Mouse (Mus musculus) forebrain, embryonic 14.5 days (tissue): ENCODE measurements around the gene Gm6020. TPM values are rescaled to one million over a fixed set of nuclear protein-coding genes. Genes with fewer than 3 reads are reported as not detected.

Source experiments
- ATAC-seq: fragments of 200-750 bp; cut with Nextera tagmentation; 2 replicates; pipeline ENCODE4 v1.8.0; 2017; ENCODE audit warnings: mild to moderate bottlenecking, moderate library complexity
- DNase-seq: peaks from one replicate; pipeline ENCODE4 v3.0.0-alpha.2; 2015; ENCODE audit warnings: low spot score
- H3K27ac ChIP-seq: fragments of 300-500 bp; sonication (generic); 2 replicates; pipeline ENCODE4 v1.5.1; 2014; ENCODE audit warnings: low read depth, mild to moderate bottlenecking, control low read depth, low read length, moderate library complexity
- H3K27me3 ChIP-seq: fragments of 300-500 bp; sonication (generic); replicated peaks from 2 replicates; pipeline ENCODE4 v1.6.1; 2014; ENCODE audit warnings: low read length, control low read depth, mixed read lengths; ENCODE audit not compliant: control insufficient read depth, insufficient read depth
- H3K36me3 ChIP-seq: fragments of 300-500 bp; sonication (generic); 2 replicates; pipeline ENCODE4 v1.6.1; 2014; ENCODE audit warnings: low read length, control low read depth; ENCODE audit not compliant: control insufficient read depth, insufficient read depth
- H3K4me1 ChIP-seq: fragments of 300-500 bp; sonication (generic); 2 replicates; pipeline ENCODE4 v1.6.1; 2014; ENCODE audit warnings: antibody characterized with exemption, low read length, control low read depth; ENCODE audit not compliant: control insufficient read depth, insufficient read depth
- H3K4me2 ChIP-seq: fragments of 300-500 bp; sonication (generic); 2 replicates; pipeline ENCODE4 v1.6.1; 2014; ENCODE audit warnings: mild to moderate bottlenecking, control low read depth, low read length
- H3K4me3 ChIP-seq: fragments of 300-500 bp; sonication (generic); 2 replicates; pipeline ENCODE4 v1.5.1; 2014; ENCODE audit warnings: low read depth, low read length, control low read depth
- H3K9ac ChIP-seq: fragments of 300-500 bp; sonication (generic); 2 replicates; pipeline ENCODE4 v1.6.1; 2014; ENCODE audit warnings: mild to moderate bottlenecking, low read length, control low read depth, moderate library complexity
- H3K9me3 ChIP-seq: fragments of 300-500 bp; sonication (generic); replicated peaks from 2 replicates; pipeline ENCODE4 v1.6.1; 2016; ENCODE audit warnings: low read length, control low read depth, mixed read lengths; ENCODE audit not compliant: control insufficient read depth
- WGBS: fragments of 180-500 bp; shearing (Covaris S2); extraction: QIAGEN DNeasy Blood & Tissue Kit; methylation state at CpG from one replicate; pipeline ENCODE4 v1.1.7; 2014; 5-methylcytosine and 5-hydroxymethylcytosine counted together
- polyA plus RNA-seq: library from polyadenylated mRNA; unstranded; fragments of >200 nt; fragmentation: Nextera tagmentation; extraction: Ambion mirVana; gene quantifications from 2 replicates; pipeline ENCODE4 v1.2.1, GENCODE M21; 2014

Gene Gm6020
- polyA plus RNA-seq, 1 experiment from 2014 or later, result not detected

GRCm38 (mm10) chr19:61227941-61228701 lies 44.4 kb downstream of the Gm6020 start, which contains the start of gene Csf2ra:
Gene Csf2ra (minus strand): TSS chr19:61228429.
- DNase-seq (peak; percentile 11), ATAC-seq (no peak)
- WGBS, result 65% methylated on average over 35 of the region's 36 CpGs
- H3K27me3 ChIP-seq, result no peaks in the 10 kb centered on the region
- H3K9me3 ChIP-seq, result no peaks in the 10 kb centered on the region; the same call in 1 of the 2 replicates
- no peaks in the 10 kb centered on the region for H3K36me3 ChIP-seq
- H3K4me2 ChIP-seq, result peak within 1 kb of the TSS; percentile 52
- H3K4me1 ChIP-seq, result no peaks in the 10 kb centered on the region
- peak within 1 kb of the TSS; percentile 54 for H3K4me3 ChIP-seq
- H3K27ac ChIP-seq, result peak within 1 kb of the TSS; percentile 82
- peak within 1 kb of the TSS; percentile 51; the same call in 1 of the 2 replicates for H3K9ac ChIP-seq

Other genes with a start within 250 kb of the Gm6020 start
- gene Zfp950, start 43.0 kb upstream of the Gm6020 start, polyA plus RNA-seq, result 36.0 and 39.2 TPM in 2 replicates
- not detected in 2 replicates for gene Gm7102, start 7.6 kb upstream of the Gm6020 start, polyA plus RNA-seq
- 10.2 and 15.7 TPM in 2 replicates for gene Csf2ra, start 44.5 kb downstream of the Gm6020 start, polyA plus RNA-seq
- gene Gm21060, start 113.2 kb downstream of the Gm6020 start, polyA plus RNA-seq, result not detected in 2 replicates